Mouse (Mus musculus) CD8-positive naive resting alpha-beta T cell, adult 2 months (primary cell): Measurements from ENCODE around the gene Smtnl2.
"Not testable (repeated sequence)": the region's sequence is repeated elsewhere in the genome, so short reads cannot be mapped to it uniquely, and the experiment has no call there.

Source experiments
- DNase-seq, 2 experiments: peaks; one replicate each; pipeline ENCODE4 v3.0.0; 2022; ENCODE audit warnings: low read depth in 2 of 2, low spot score in 2 of 2

Smtnl2 gene

GRCm38 (mm10) chr11:72363523-72364240 lies 47.8 kb downstream of the Smtnl2 start:
- no peak for DNase-seq

GRCm38 (mm10) chr11:72362347-72362741 lies 49.2 kb downstream of the Smtnl2 start, which contains the start of gene Tekt1:
Tekt1 (minus strand) TSS chr11:72362442.
- no peak for DNase-seq

GRCm38 (mm10) chr11:72361385-72362346 lies 49.8 kb downstream of the Smtnl2 start:
- peak in 1 of 2 experiments; percentile 3 for DNase-seq

- peak; percentile 55 to 71 for DNase-seq
Observed at GRCm38 (mm10) chr11:72354971-72355728, 56.4 kb downstream of the Smtnl2 start.

GRCm38 (mm10) chr11:72353186-72353585 lies 58.3 kb downstream of the Smtnl2 start:
- no peak for DNase-seq

GRCm38 (mm10) chr11:72352272-72352671 lies 59.2 kb downstream of the Smtnl2 start:
- DNase-seq, result no peak

GRCm38 (mm10) chr11:72349652-72350051 lies 61.9 kb downstream of the Smtnl2 start:
- no peak for DNase-seq

GRCm38 (mm10) chr11:72349016-72349415 lies 62.5 kb downstream of the Smtnl2 start:
- no peak for DNase-seq

GRCm38 (mm10) chr11:72348563-72348962 lies 63.0 kb downstream of the Smtnl2 start:
- no peak for DNase-seq

- DNase-seq, result no peak
Observed at GRCm38 (mm10) chr11:72344486-72344885, 67.0 kb downstream of the Smtnl2 start.

GRCm38 (mm10) chr11:72343904-72344303 lies 67.6 kb downstream of the Smtnl2 start:
- peak in 1 of 2 experiments; percentile 28 for DNase-seq

- DNase-seq, result not testable (repeated sequence)
Observed at GRCm38 (mm10) chr11:72343238-72343625, 68.3 kb downstream of the Smtnl2 start.

- DNase-seq, result no peak
Observed at GRCm38 (mm10) chr11:72342549-72343237, 68.8 kb downstream of the Smtnl2 start.

GRCm38 (mm10) chr11:72339716-72340115 lies 71.8 kb downstream of the Smtnl2 start:
- no peak for DNase-seq
